Mouse (Mus musculus) c-Kit-positive CD71-positive TER-119-negative erythroid progenitor cells, embryonic 14.5 days (primary cell): Measurements from ENCODE around the gene Nipsnap1.

Source experiments
- DNase-seq: peaks from one replicate; pipeline ENCODE4 v3.0.0-alpha.2; 2013; ENCODE audit warnings: low read depth

Gene Nipsnap1

GRCm38 (mm10) chr11:4865645-4866251 lies 8.0 kb upstream of the Nipsnap1 start:
- DNase-seq: peak; percentile 72

GRCm38 (mm10) chr11:4874551-4874950 lies 800 bp downstream of the Nipsnap1 start:
- no peak for DNase-seq

DNA sequence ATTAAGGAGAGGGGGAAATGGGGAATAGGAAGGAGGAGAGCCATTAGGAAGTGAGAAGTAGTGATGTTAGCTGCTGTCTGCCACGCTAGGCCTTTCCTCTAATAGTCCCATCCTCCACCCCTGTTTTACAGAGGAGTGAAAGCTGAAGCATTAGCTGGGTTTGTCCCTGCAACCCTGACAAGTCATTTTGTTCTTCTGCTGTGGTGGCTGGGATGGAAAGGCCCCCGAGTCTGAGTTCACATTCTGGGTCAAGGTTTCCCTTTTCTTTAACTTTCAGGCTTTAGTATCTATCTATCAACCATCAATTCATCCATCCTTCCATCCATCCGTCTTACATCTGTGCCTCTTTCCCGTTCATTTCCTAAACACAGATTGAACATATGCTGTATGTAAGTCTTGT lies 7.3 kb downstream of the Nipsnap1 start:
- no peak for DNase-seq

- DNase-seq: no peak
These were observed 9.3 kb downstream of the Nipsnap1 start for GRCm38 (mm10) chr11:4882892-4883627.

GRCm38 (mm10) chr11:4885385-4885903 lies 11.7 kb downstream of the Nipsnap1 start:
- DNase-seq: peak; percentile 43

DNA sequence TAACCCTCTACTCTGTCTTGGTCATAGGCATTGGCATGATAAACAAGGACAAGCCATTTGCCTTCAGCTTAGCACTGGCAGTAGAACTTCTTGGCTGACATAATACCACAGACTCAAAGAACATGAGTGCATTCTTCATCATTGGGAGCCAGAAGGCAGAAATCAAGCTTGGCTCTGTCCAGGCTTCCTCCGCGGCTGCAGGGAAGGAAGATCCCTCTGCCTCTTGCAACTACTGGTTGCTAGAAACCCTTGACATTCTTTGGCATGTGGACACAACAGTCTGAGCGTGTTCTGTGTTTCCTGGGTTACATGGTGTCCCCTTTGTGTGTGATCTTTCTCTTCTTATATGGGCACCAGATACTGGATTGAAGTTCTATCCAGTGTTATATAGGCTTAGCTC lies 13.2 kb downstream of the Nipsnap1 start:
- DNase-seq: no peak

DNA sequence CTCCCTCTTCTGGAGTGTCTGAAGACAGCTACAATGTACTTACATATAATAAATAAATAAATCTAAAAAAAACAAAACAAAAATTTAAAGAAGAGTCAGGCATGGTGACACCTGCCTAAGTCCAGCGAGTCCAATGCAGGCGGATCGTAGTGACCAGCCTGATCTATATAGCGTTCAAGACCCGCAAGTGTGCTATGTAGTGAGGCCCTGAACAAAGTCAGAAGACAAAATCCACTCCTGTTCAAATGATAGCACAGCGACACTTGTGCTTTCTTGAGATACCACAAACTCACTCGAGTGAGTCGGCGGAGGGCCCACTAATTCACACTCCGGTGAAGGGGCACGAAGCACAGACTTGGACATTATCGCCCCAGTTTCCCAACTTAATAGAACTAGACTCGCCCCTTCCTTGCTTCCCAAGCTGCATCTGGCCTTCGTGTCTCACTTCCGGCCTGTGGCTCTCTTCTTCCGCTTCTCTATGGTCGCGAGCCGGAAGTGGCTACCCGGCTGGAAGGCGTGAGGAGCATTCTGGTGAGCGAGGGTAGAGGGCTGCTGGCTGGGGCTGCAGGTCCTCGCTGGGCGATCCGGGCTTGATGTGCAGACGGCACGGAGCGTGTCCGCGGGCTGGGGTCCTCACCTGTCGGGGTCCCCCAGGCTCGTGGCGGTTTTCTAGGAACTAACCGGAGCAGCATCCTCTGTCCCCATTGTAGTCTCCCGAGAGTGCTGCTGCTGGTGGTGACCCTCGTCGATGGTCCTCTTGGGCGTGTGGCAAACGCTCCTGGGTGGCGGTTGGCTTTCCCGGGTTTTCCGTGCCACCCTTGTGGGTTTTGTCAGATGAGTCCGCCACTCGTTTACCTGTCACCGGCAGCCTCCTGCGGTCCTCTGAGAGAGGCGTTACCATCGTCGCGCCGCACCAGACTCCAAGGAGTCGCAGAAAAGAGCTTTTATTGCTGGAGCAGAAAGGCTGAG lies 21.4 kb downstream of the Nipsnap1 start, which contains the start of gene Thoc5:
Gene Thoc5 (plus strand): TSS at position 473 of the 969 bp plus-strand sequence.
- peak; percentile 76 for DNase-seq

GRCm38 (mm10) chr11:4900437-4900836 lies 26.7 kb downstream of the Nipsnap1 start:
- peak; percentile 35 for DNase-seq

DNA sequence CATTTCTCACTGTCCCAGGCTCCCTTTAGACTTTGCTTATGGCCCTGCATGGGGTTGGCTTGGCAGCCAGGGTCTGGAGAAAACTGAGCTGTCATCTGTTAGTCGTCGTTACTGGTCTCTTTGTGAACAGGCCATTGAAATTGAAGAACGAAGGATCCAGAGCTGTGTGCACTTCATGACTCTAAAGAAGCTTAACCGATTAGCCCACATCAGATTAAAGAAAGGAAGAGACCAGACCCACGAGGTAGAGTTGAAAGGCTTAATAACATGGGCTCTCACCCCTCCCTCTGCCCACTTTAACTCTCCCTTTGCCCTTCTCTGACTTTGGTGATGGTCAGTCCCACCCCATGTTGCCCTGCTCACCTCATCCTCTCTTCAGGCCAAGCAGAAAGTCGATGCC lies 28.2 kb downstream of the Nipsnap1 start:
- no peak for DNase-seq

DNA sequence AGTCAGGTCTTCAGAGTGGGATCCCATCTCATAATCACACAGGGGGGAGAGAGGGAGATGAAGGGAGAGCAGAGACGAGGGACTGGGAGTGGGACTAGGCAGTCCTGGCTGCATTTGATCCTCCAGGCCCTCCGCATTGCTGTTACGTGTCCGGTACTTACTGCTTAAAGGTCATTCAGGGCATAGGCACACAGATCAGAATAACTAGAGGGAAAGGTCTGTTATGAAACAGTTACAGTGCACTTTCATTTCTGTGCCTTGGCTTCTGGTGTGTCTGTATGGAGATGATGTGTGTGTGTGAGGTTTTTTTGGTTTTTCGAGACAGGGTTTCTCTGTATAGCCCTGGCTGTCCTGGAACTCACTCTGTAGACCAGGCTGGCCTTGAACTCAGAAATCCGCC lies 32.5 kb downstream of the Nipsnap1 start:
- DNase-seq: no peak

DNA sequence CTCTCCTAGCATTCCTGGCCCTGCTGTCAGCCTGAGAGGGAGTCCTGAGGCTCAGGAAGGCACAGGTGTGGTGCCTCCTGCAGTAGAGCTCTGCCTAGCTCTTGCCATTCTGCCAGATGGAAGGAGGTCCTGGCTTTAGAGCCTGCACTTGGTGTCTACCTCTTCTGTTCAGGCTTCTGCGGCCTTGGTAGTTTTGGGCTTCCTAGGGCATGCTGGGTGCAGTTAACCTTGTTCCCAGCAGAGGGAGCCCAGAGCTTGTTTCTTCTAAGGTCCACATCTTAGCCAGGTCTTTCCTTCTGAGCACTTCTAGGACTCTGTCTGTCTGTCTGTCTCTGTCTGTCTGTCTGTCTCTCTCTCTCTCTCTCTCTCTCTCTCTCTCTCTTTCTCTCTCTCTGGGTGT lies 42.3 kb downstream of the Nipsnap1 start:
- peak; percentile 64 for DNase-seq

- DNase-seq: no peak
These were observed 47.5 kb downstream of the Nipsnap1 start for GRCm38 (mm10) chr11:4921281-4921680.

DNA sequence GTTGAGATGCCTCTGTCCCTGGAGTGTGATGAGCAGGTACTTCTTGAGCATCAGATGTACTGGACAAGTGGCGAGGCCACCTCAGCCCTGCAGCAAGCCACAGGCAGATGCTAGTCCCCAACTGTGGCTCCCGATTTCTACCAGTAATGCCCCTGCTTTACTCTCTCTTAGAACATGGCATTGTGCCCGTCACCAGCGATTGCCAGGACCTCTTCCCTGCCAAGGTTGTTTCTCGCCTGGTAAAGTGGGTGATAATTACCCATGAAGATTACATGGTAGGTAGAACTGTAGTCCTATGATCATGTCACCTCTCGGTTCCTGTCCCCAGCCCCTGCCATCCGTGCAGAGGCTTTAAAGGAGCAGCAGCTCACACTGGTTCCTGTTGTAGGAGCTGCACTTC lies 48.0 kb downstream of the Nipsnap1 start:
- no peak for DNase-seq

DNA sequence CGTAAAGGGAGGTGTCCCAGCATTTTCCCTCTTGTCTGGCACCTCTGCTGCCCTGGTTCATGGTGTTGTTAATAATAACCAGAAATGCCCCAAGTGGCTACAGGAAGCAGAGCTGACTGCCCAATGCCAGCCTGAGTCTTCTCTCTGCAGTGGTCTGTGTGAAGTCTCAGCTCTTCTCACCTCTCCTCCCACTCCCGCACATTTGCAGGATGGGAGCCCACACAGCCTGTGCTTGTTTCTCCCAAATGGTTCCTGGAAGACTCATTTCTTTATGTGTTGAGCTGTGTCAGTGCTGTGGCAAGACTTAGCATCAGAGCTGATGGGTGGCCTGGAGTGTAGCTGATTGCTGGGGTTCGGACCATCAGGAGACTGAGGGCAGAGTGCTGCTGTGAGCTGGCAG lies 53.5 kb downstream of the Nipsnap1 start:
- no peak for DNase-seq

- no peak for DNase-seq
These were observed 57.4 kb downstream of the Nipsnap1 start for GRCm38 (mm10) chr11:4931009-4931601.

GRCm38 (mm10) chr11:4936243-4936642 lies 62.5 kb downstream of the Nipsnap1 start:
- DNase-seq: no peak
